Mouse (Mus musculus): ENCODE results near the gene Uba2. TPM values are rescaled to one million over a fixed set of nuclear protein-coding genes. Genes with fewer than 3 reads are reported as not detected.
"Not testable (repeated sequence)": the region's sequence is repeated elsewhere in the genome, so short reads cannot be mapped to it uniquely, and the experiment has no call there.

The Uba2 gene
- polyA plus RNA-seq, 1 experiment from 2014 or later: 215 TPM

DNA sequence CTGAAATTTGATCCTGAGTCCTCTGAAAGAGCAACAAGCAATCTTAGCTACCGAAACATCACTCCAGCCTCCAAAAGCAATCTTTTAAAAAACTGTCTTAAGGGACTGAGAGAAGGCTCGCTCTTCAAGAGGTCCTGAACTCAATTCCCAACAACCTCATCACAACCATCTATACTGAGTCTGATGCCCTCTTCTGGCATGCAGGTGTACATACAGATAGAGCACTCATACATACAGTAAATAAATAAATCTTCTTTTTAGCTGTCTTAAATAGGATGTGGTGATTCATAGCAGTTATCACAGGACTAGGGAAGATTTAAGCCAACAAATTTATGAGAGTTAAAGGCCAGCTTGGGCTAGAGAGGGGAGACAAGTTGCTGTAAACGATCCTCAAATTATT lies 26.2 kb upstream of the Uba2 start:
- H3K27me3 ChIP-seq: no peaks in the 10 kb centered on the region
- WGBS: 52% methylated on average over 3 of the region's 3 CpGs

DNA sequence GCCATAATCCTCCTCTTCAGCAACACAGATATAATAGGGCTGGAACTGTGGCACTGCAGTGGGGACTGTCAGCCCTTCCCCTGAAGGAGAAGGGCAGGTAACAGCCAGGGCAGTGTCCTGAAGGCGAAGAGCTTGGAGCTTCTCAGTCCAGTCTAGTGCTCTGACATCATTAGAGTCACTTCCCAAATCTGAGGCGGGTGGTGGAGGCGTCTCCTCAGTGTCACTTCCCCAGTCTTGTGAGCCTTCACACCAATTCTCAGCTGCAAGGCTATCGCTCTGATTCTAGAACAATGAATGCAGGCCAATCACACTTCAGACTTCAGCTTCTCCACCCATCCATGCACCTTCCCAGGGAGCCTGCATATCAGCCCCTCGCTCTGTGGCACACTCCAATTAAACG lies 23.4 kb upstream of the Uba2 start:
- ATAC-seq: no peak
- Histone ChIP-seq H3K9me3 (no peaks in the 10 kb centered on the region), H3K27me3 (no peaks in the 10 kb centered on the region), H3K4me3 (replicated peaks) (no peak overlapping the region), H3K36me3 (peaks cover 46% of the 10 kb centered on the region), H3K4me2 (replicated peaks) (no peak overlapping the region), H3K9ac (replicated peaks) (no peak overlapping the region), H3K4me1 (replicated peaks) (peaks cover 10% of the 10 kb centered on the region), H3K27ac (no peak overlapping the region)
- 96% methylated on average over 6 of the region's 6 CpGs for WGBS

More for the DNA sequence above, 26.2 kb upstream of the Uba2 start:
- peaks cover 10% of the 10 kb centered on the region for H3K4me1 ChIP-seq (replicated peaks)
- ATAC-seq: 0 out of 2 replicates have a peak, but pooled peaks have one; percentile 1
- H3K27ac ChIP-seq: no peak overlapping the region
- H3K9ac ChIP-seq (replicated peaks): peak overlapping the region; percentile 96
- peaks cover 30% of the 10 kb centered on the region for H3K36me3 ChIP-seq
- H3K9me3 ChIP-seq: no peaks in the 10 kb centered on the region
- peak overlapping the region; percentile 93 for H3K4me2 ChIP-seq (replicated peaks)
- H3K4me3 ChIP-seq (replicated peaks): peak overlapping the region; percentile 98

DNA sequence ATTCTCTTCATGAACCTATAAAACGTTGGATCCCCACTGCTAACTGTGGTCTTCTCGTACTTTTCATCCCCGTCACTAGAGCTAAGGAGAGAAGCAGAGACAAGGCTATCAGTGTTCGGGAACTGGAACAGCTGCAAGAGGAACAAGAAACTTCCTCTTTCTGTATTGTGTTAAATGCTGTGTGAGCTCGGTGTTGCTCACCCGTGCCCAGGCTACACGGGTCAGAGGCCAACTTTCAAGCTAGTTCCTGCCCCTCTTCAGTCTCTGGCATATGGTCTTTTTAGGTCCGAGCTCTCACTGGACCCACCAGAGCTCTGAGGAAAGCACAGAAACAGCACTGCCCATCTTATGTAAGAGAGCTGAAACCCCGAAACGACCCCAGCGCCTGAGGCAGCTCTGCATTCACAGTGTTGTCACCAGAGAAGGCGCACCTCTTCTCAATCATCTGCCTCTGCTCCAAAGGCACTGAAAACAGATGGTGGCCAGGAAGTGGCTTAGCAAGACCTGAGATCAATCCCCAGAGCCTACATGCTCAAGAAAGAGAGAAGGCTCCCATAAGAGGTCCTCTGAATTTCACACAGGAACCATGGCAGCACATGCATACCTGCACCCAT lies 20.1 kb upstream of the Uba2 start:
- Histone ChIP-seq H3K9me3 (no peaks in the 10 kb centered on the region), H3K4me1 (replicated peaks) (no peaks in the 10 kb centered on the region), H3K9ac (replicated peaks) (no peak overlapping the region), H3K4me2 (replicated peaks) (no peak overlapping the region), H3K27ac (no peak overlapping the region), H3K4me3 (replicated peaks) (no peak overlapping the region), H3K36me3 (peaks cover 76% of the 10 kb centered on the region), H3K27me3 (no peaks in the 10 kb centered on the region)
- 92% methylated on average over 12 of the region's 12 CpGs for WGBS
- ATAC-seq: no peak

- WGBS: 91% methylated on average over 3 of the region's 3 CpGs
- no peak overlapping the region for H3K4me3 ChIP-seq (replicated peaks)
- no peaks in the 10 kb centered on the region for H3K27me3 ChIP-seq
- no peak overlapping the region for H3K27ac ChIP-seq
- no peaks in the 10 kb centered on the region for H3K9me3 ChIP-seq
- H3K4me2 ChIP-seq (replicated peaks): no peak overlapping the region
- peaks cover 55% of the 10 kb centered on the region for H3K36me3 ChIP-seq
- H3K9ac ChIP-seq (replicated peaks): no peak overlapping the region
- H3K4me1 ChIP-seq (replicated peaks): no peaks in the 10 kb centered on the region
- ATAC-seq: no peak
These were observed 14.4 kb upstream of the Uba2 start for GRCm38 (mm10) chr7:34183794-34184193.

- H3K4me1 ChIP-seq (replicated peaks): no peaks in the 10 kb centered on the region
- 92% methylated on average over 13 of the region's 13 CpGs for WGBS
- no peaks in the 10 kb centered on the region for H3K9me3 ChIP-seq
- no peak overlapping the region for H3K4me3 ChIP-seq (replicated peaks)
- no peak overlapping the region for H3K9ac ChIP-seq (replicated peaks)
- H3K27me3 ChIP-seq: no peaks in the 10 kb centered on the region
- no peak overlapping the region for H3K4me2 ChIP-seq (replicated peaks)
- ATAC-seq: no peak
- no peak overlapping the region for H3K27ac ChIP-seq
- H3K36me3 ChIP-seq: peaks cover 51% of the 10 kb centered on the region
These were observed 14.0 kb upstream of the Uba2 start for GRCm38 (mm10) chr7:34183356-34183755.

GRCm38 (mm10) chr7:34176241-34176640 lies 6.8 kb upstream of the Uba2 start:
- ATAC-seq; H3K9me3 ChIP-seq; H3K9ac ChIP-seq (replicated peaks); H3K4me2 ChIP-seq (replicated peaks); H3K4me3 ChIP-seq (replicated peaks); H3K36me3 ChIP-seq; H3K4me1 ChIP-seq (replicated peaks); H3K27ac ChIP-seq; H3K27me3 ChIP-seq: not testable (repeated sequence)
- 88% methylated on average over 6 of the region's 6 CpGs for WGBS

- no peak overlapping the region for H3K9ac ChIP-seq (replicated peaks)
These were observed 2.9 kb upstream of the Uba2 start for GRCm38 (mm10) chr7:34172251-34172650.

GRCm38 (mm10) chr7:34168470-34169251 lies 738 bp downstream of the Uba2 start:
- H3K4me1 ChIP-seq (replicated peaks): peaks cover 19% of the 10 kb centered on the region
- H3K4me2 ChIP-seq (replicated peaks): peak overlapping the region; percentile 91
- no peaks in the 10 kb centered on the region for H3K27me3 ChIP-seq
- peak overlapping the region; percentile 96 for H3K9ac ChIP-seq (replicated peaks)
- peak overlapping the region; percentile 97 for H3K4me3 ChIP-seq (replicated peaks)
- peak overlapping the region; percentile 88 for H3K27ac ChIP-seq
- H3K36me3 ChIP-seq: peaks cover 16% of the 10 kb centered on the region
- no peaks in the 10 kb centered on the region for H3K9me3 ChIP-seq
- peak; percentile 97 for ATAC-seq
- 9% methylated on average over 30 of the region's 30 CpGs for WGBS

More at GRCm38 (mm10) chr7:34172251-34172650, 2.9 kb upstream of the Uba2 start:
- Histone ChIP-seq H3K36me3 (no peaks in the 10 kb centered on the region), H3K27ac (no peak overlapping the region), H3K4me3 (replicated peaks) (no peak overlapping the region), H3K4me1 (replicated peaks) (peaks cover 9% of the 10 kb centered on the region), H3K27me3 (no peaks in the 10 kb centered on the region), H3K4me2 (replicated peaks) (no peak overlapping the region), H3K9me3 (no peaks in the 10 kb centered on the region)
- WGBS: 79% methylated on average over 1 of the region's 1 CpGs
- no peak for ATAC-seq

DNA sequence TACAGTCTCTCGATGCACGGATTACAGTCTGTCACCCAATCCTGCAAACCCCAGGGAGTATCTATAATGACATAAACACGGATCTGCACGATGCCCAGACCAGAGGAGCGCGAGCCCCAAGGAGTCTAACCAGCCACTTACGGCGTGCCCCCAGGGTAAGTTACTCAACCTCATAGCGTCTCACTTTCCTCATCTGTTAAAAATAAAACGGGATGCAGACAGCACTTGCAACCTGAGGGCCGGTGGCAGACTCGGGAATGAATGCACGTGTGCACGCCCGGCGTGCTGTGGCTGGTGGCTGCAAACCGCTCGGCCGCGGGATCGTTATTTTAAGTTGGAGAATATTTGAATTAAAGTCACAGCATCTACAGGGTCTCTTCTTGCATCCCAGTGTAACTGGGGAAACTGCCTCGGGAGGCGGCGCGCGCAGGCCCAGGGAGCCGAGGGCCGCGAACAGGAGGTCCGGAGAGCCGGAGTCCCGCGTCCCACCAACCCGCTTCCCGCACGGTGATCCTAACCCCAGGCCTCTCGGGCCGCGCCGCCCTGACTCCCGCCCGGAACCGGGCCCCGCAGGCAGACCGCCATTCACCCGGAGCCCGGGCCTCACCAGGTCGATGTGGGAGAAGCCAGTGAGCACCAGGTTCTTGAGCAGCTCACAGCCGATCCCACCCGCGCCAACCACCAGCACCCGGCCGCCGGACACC lies 1.5 kb downstream of the Uba2 start:
- H3K4me1 ChIP-seq (replicated peaks): peaks cover 19% of the 10 kb centered on the region
- H3K9me3 ChIP-seq: no peaks in the 10 kb centered on the region
- no peaks in the 10 kb centered on the region for H3K27me3 ChIP-seq
- H3K4me2 ChIP-seq (replicated peaks): peak overlapping the region; percentile 91
- peak; percentile 13 for ATAC-seq
- peak overlapping the region; percentile 97 for H3K4me3 ChIP-seq (replicated peaks)
- under 1% methylated on average over 54 of the region's 54 CpGs for WGBS
- H3K27ac ChIP-seq: peak overlapping the region; percentile 88
- peaks cover 23% of the 10 kb centered on the region for H3K36me3 ChIP-seq
- peak overlapping the region; percentile 96 for H3K9ac ChIP-seq (replicated peaks)

GRCm38 (mm10) chr7:34166850-34167249 lies 2.5 kb downstream of the Uba2 start:
- Histone ChIP-seq H3K36me3 (peaks cover 34% of the 10 kb centered on the region), H3K9ac (replicated peaks) (no peak overlapping the region), H3K27me3 (no peaks in the 10 kb centered on the region), H3K9me3 (no peaks in the 10 kb centered on the region), H3K4me2 (replicated peaks) (peak overlapping the region; percentile 37), H3K27ac (no peak overlapping the region), H3K4me1 (replicated peaks) (peaks cover 19% of the 10 kb centered on the region), H3K4me3 (replicated peaks) (0 out of 2 replicates have a peak overlapping the region, but pooled peaks have one; percentile 8)
- ATAC-seq: no peak
- 52% methylated on average over 4 of the region's 4 CpGs for WGBS

GRCm38 (mm10) chr7:34165999-34166398 lies 3.4 kb downstream of the Uba2 start:
- peaks cover 43% of the 10 kb centered on the region for H3K36me3 ChIP-seq
- peaks cover 19% of the 10 kb centered on the region for H3K4me1 ChIP-seq (replicated peaks)
- 84% methylated on average over 3 of the region's 3 CpGs for WGBS
- H3K27me3 ChIP-seq: no peaks in the 10 kb centered on the region
- ATAC-seq: no peak
- H3K4me3 ChIP-seq (replicated peaks): no peak overlapping the region
- H3K9me3 ChIP-seq: no peaks in the 10 kb centered on the region
- no peak overlapping the region for H3K4me2 ChIP-seq (replicated peaks)
- H3K9ac ChIP-seq (replicated peaks): no peak overlapping the region
- H3K27ac ChIP-seq: no peak overlapping the region

DNA sequence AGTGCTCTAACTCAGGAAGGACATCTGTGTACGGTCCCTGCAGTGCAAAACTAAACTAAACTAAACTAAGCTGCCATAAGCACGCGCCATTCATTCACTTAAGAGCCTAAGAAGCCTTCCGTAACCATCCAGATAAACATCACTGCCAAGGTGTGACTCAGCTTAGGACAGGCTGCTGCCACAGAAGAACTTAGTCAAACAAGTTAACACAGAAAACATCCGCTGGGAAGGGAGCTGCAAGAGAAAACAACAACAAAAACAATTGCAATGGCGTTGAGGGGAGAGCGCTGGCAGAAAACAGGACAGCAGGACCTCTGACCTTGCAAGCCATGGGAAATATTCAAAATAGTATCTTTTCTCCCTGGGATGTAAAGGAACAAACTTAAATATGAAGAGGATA lies 4.7 kb downstream of the Uba2 start:
- WGBS: 92% methylated on average over 7 of the region's 7 CpGs
- no peak overlapping the region for H3K9ac ChIP-seq (replicated peaks)
- H3K36me3 ChIP-seq: peaks cover 55% of the 10 kb centered on the region
- no peak overlapping the region for H3K4me2 ChIP-seq (replicated peaks)
- no peaks in the 10 kb centered on the region for H3K27me3 ChIP-seq
- H3K9me3 ChIP-seq: no peaks in the 10 kb centered on the region
- no peak for ATAC-seq
- peaks cover 19% of the 10 kb centered on the region for H3K4me1 ChIP-seq (replicated peaks)
- H3K27ac ChIP-seq: no peak overlapping the region
- no peak overlapping the region for H3K4me3 ChIP-seq (replicated peaks)
